Mouse (Mus musculus) embryonic fibroblast, embryonic 13.5 days (primary cell): ENCODE data around the gene Kcnip4.

Experiments used
- CTCF ChIP-seq: IDR thresholded peaks from 2 replicates; pipeline ENCODE4 v1.5.1; 2011; ENCODE audit warnings: mild to moderate bottlenecking, control low read depth, low read length, moderate library complexity, borderline replicate concordance; ENCODE audit not compliant: insufficient read depth
- POLR2A ChIP-seq: IDR thresholded peaks from 2 replicates; pipeline ENCODE4 v1.6.1; 2011; ENCODE audit warnings: low read depth, mild to moderate bottlenecking, control low read depth, low read length, moderate library complexity

DNA sequence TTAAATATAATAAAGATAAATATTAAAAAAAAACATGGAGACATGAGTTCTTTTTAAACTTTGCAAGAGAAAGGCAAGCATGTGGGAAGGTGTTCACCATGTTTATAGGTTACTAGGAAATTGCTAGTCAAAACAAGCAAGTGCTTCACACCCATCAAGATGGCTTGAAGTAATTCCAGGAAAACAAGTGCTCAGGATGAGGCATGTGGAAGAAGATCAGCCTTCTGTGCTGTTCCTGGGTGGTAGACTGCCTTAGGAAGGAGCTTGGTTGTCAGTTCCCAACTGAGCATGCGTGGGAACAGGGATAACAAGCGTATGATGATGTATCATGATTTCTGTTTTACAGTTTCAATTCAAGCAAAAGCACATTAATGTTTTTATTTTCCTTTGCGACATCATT lies 891.1 kb downstream of the Kcnip4 start:
- TF ChIP-seq POLR2A (no peak), CTCF (no peak)
